Mouse (Mus musculus) ES-E14 (cell line): ENCODE results near the gene E130308A19Rik.

ENCODE experiments used
- HCFC1 ChIP-seq: IDR thresholded peaks from 2 replicates; pipeline ENCODE4 v1.6.1; 2012; ENCODE audit warnings: low read length, inconsistent platforms, borderline replicate concordance; ENCODE audit not compliant: insufficient read depth
- MAFK ChIP-seq: IDR thresholded peaks from 2 replicates; pipeline ENCODE4 v1.6.1; 2014; ENCODE audit warnings: mild to moderate bottlenecking, low read depth, low read length, inconsistent platforms; ENCODE audit not compliant: insufficient read depth
- ZNF384 ChIP-seq: IDR thresholded peaks from 2 replicates; pipeline ENCODE4 v1.6.1; 2012; ENCODE audit warnings: low read depth, low read length, inconsistent platforms

GRCm38 (mm10) chr4:59602704-59603103 is 23.3 kb upstream of the E130308A19Rik start:
- TF ChIP-seq ZNF384 (no peak), MAFK (no peak), HCFC1 (no peak)
